ENCODE assay signal across 9 mouse cellular contexts in the genomic region with DNA sequence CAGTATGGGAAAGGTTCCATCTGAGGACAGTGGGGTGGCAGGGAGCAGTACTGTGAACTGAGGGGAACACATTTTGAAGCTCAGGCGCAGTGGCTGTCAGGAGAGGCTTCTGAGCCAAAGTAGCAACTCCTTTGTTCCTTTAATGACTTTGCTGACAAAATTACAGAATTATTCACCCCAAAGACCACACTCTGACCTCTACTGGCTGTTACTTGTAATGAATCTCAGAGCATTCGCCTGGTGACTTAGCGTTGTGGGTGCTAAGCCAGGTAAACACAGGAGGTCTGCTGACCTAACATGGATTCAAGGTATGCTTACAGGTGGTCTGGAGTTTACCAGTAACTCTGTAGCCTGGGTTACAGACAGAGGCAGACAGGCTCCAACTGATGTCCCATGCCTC. TPM values are rescaled to one million over a fixed set of nuclear protein-coding genes. Genes with fewer than 3 reads are reported as not detected.
A peak's percentile ranks its signal among the peaks of the same experiment; 100 is the strongest.
DNase-seq lines count a peak whose midpoint lies in the region; ATAC-seq lines count a peak whose summit lies in the region.
"Had no signal": no experiment of that assay in that cellular context is flagged by ENCODE, and none has a peak within 500 bp of the region (broad histone marks: within the 10 kb centered on the region; RNA-seq: fewer than 3 reads in every experiment).

No protein-coding gene starts in this region.

- peaks cover 54% of the 10 kb centered on the region for H3K36me3 ChIP-seq in forebrain, embryonic 14.5 days (ENCODE audit: control insufficient read depth, insufficient read depth, low read length)
- H3K36me3 ChIP-seq in forebrain, embryonic 13.5 days (ENCODE audit: poor library complexity, severe bottlenecking) = peaks cover 34% of the 10 kb centered on the region

- no peak overlapping the region for H3K27ac ChIP-seq in forebrain, embryonic 14.5 days (ENCODE audit: low read depth, low read length)
- no peak overlapping the region for H3K27ac ChIP-seq in forebrain, embryonic 13.5 days
- H3K27ac ChIP-seq: macrophage had no signal

- H3K9me3 ChIP-seq in forebrain, embryonic 14.5 days (replicated peaks; ENCODE audit: control insufficient read depth, low read length) = no peaks in the 10 kb centered on the region
- no peaks in the 10 kb centered on the region for H3K9me3 ChIP-seq in forebrain, embryonic 13.5 days (replicated peaks)

- WGBS in forebrain, embryonic 14.5 days = 34% methylated on average over 3 of the region's 3 CpGs
- WGBS in forebrain, embryonic 13.5 days = 31% methylated on average over 3 of the region's 3 CpGs

- ATAC-seq in forebrain, embryonic 14.5 days = no peak
- ATAC-seq in forebrain, embryonic 13.5 days = no peak

- peak; percentile 37 for DNase-seq in forebrain, embryonic 14.5 days (ENCODE audit: low spot score)
- peak; percentile 17 for DNase-seq in lung, postnatal 25 days (ENCODE audit: low spot score)
- no peak for DNase-seq in lung, postnatal 4 days
- peak; percentile 35 for DNase-seq in brain, adult 2 months (ENCODE audit: low read depth, low spot score)
- DNase-seq in naive thymus-derived CD4-positive, alpha-beta T cell, adult 2 months (ENCODE audit: low read depth) = peak; percentile 42
- no peak for DNase-seq in left cerebral cortex, adult 8-10 months (ENCODE audit: low spot score in 2 of 2)
- DNase-seq in heart, postnatal 14 days = no peak

- no peaks in the 10 kb centered on the region for H3K4me1 ChIP-seq in forebrain, embryonic 14.5 days (ENCODE audit: control insufficient read depth, insufficient read depth, low read length)
- H3K4me1 ChIP-seq in forebrain, embryonic 13.5 days = no peaks in the 10 kb centered on the region

- no peak overlapping the region for H3K9ac ChIP-seq in forebrain, embryonic 14.5 days (ENCODE audit: low read length)
- H3K9ac ChIP-seq in forebrain, embryonic 13.5 days = no peak overlapping the region

- intact Hi-C loops in heart, postnatal 14 days (cut with DNase I) = loop anchor here (2.0 kb wide), 1 partner anchor 64 kb away; no protein-coding TSS in a partner anchor

- H3K27me3 ChIP-seq in forebrain, embryonic 14.5 days (replicated peaks; ENCODE audit: control insufficient read depth, insufficient read depth, low read length) = no peaks in the 10 kb centered on the region
- no peaks in the 10 kb centered on the region for H3K27me3 ChIP-seq in forebrain, embryonic 13.5 days

- no peak overlapping the region for H3K4me3 ChIP-seq in forebrain, embryonic 14.5 days (ENCODE audit: low read depth, low read length)
- H3K4me3 ChIP-seq in forebrain, embryonic 13.5 days = no peak overlapping the region

- no peak overlapping the region for H3K4me2 ChIP-seq in forebrain, embryonic 14.5 days (ENCODE audit: low read length)
- H3K4me2 ChIP-seq in forebrain, embryonic 13.5 days = no peak overlapping the region

RNA-seq across cellular contexts. Expression of gene Pdhb, which starts 15.9 kb away (rescaled TPM):
- polyA plus RNA-seq in forebrain, embryonic 14.5 days (2014; fragmentation: Nextera tagmentation; extraction: Ambion mirVana) = 240 and 252 TPM in 2 replicates
- 238 and 247 TPM in 2 replicates for polyA plus RNA-seq in forebrain, embryonic 13.5 days (2015; fragmentation: Nextera tagmentation; extraction: Ambion mirVana)
- 100 to 1,000 TPM; 153 to 174 (median 160) TPM for total RNA-seq in left cerebral cortex, adult 8-10 months (2022)
- 100 to 1,000 TPM; 886 to 904 TPM for total RNA-seq in heart, postnatal 14 days (2021)

RNA-seq across cellular contexts. Expression of gene Kctd6, which starts 57.0 kb away (rescaled TPM):
- 7.0 and 8.4 TPM in 2 replicates for polyA plus RNA-seq in forebrain, embryonic 14.5 days (2014; fragmentation: Nextera tagmentation; extraction: Ambion mirVana)
- 4.6 and 5.6 TPM in 2 replicates for polyA plus RNA-seq in forebrain, embryonic 13.5 days (2015; fragmentation: Nextera tagmentation; extraction: Ambion mirVana)
- 10 to 100 TPM; 34.4 to 40.6 (median 39.0) TPM for total RNA-seq in left cerebral cortex, adult 8-10 months (2022)
- 10 to 100 TPM; 10.6 to 11.0 TPM for total RNA-seq in heart, postnatal 14 days (2021)

RNA-seq across cellular contexts. Expression of gene Pxk, which starts 58.9 kb away (rescaled TPM):
- 42.8 and 48.3 TPM in 2 replicates for polyA plus RNA-seq in forebrain, embryonic 14.5 days (2014; fragmentation: Nextera tagmentation; extraction: Ambion mirVana)
- 39.4 and 40.6 TPM in 2 replicates for polyA plus RNA-seq in forebrain, embryonic 13.5 days (2015; fragmentation: Nextera tagmentation; extraction: Ambion mirVana)
- 10 to 100 TPM; 32.5 to 32.8 (median 32.7) TPM for total RNA-seq in left cerebral cortex, adult 8-10 months (2022)
- 10 to 100 TPM; 20.6 to 24.4 TPM for total RNA-seq in heart, postnatal 14 days (2021)

Comparison
In these comparisons a context has a peak if more than half of its experiments do, and no peak if none do; other contexts are left out.
1. DNase-seq: peak in forebrain, embryonic 14.5 days (single experiment), lung, postnatal 25 days (single experiment), brain, adult 2 months (single experiment) and naive thymus-derived CD4-positive, alpha-beta T cell, adult 2 months (single experiment); none in lung, postnatal 4 days (0 of 2), left cerebral cortex, adult 8-10 months (0 of 2) and heart, postnatal 14 days (0 of 2).
2. RNA of gene Pdhb, which starts 15.9 kb away (total RNA-seq): 886 to 904 TPM in heart, postnatal 14 days; 153 to 174 TPM in left cerebral cortex, adult 8-10 months; every median in the first group is over 4 times any median in the second.